Mouse (Mus musculus) stomach, postnatal 0 days (tissue): ENCODE data around the gene Tom1. TPM values are rescaled to one million over a fixed set of nuclear protein-coding genes. Genes with fewer than 3 reads are reported as not detected.
A peak's percentile ranks its signal among the peaks of the same experiment; 100 is the strongest.

Source experiments
- ATAC-seq: fragments of 200-750 bp; cut with Nextera tagmentation; 2 replicates; pipeline ENCODE4 v1.8.0; 2017; ENCODE audit not compliant: low FRiP score, low TSS enrichment
- DNase-seq: peaks from one replicate; pipeline ENCODE4 v3.0.0-alpha.2; 2016; ENCODE audit warnings: low spot score
- H3K27ac ChIP-seq: fragments of 300-500 bp; sonication (generic); replicated peaks from 2 replicates; pipeline ENCODE4 v1.5.1; 2014; ENCODE audit warnings: mild to moderate bottlenecking, control low read depth
- H3K27me3 ChIP-seq: fragments of 300-500 bp; sonication (generic); 2 replicates; pipeline ENCODE4 v1.6.1; 2014; ENCODE audit warnings: low read length; ENCODE audit not compliant: control insufficient read depth, insufficient read depth
- H3K36me3 ChIP-seq: fragments of 300-500 bp; sonication (generic); 2 replicates; pipeline ENCODE4 v1.6.1; 2014; ENCODE audit warnings: low read length, mixed read lengths; ENCODE audit not compliant: control insufficient read depth, insufficient read depth
- H3K4me1 ChIP-seq: fragments of 300-500 bp; sonication (generic); replicated peaks from 2 replicates; pipeline ENCODE4 v1.6.1; 2014; ENCODE audit warnings: antibody characterized with exemption; ENCODE audit not compliant: control insufficient read depth, insufficient read depth
- H3K4me2 ChIP-seq: fragments of 300-500 bp; sonication (generic); replicated peaks from 2 replicates; pipeline ENCODE4 v1.6.1; 2014; ENCODE audit warnings: low read depth, mild to moderate bottlenecking, control low read depth, moderate library complexity
- H3K4me3 ChIP-seq: fragments of 300-500 bp; sonication (generic); 2 replicates; pipeline ENCODE4 v1.5.1; 2014; ENCODE audit warnings: low read depth, low read length, control low read depth
- H3K9ac ChIP-seq: fragments of 300-500 bp; sonication (generic); 2 replicates; pipeline ENCODE4 v1.6.1; 2014; ENCODE audit warnings: mild to moderate bottlenecking, low read length, control low read depth, mixed read lengths
- H3K9me3 ChIP-seq: fragments of 300-500 bp; sonication (generic); 2 replicates; pipeline ENCODE4 v1.6.1; 2016; ENCODE audit warnings: low read length; ENCODE audit not compliant: control insufficient read depth
- CTCF ChIP-seq: IDR thresholded peaks from 2 replicates; pipeline ENCODE4 v1.5.1; 2016; ENCODE audit warnings: antibody characterized with exemption, low read depth, mild to moderate bottlenecking, moderate library complexity
- EP300 ChIP-seq: optimal IDR thresholded peaks from 2 replicates; pipeline ENCODE3; 2016; ENCODE audit warnings: antibody characterized with exemption
- WGBS: fragments of 180-500 bp; shearing (Covaris S2); extraction: QIAGEN DNeasy Blood & Tissue Kit; methylation state at CpG from one replicate; pipeline ENCODE4 v1.1.7; 2014; 5-methylcytosine and 5-hydroxymethylcytosine counted together
- polyA plus RNA-seq: library from polyadenylated mRNA; unstranded; fragments of >200 nt; fragmentation: Nextera tagmentation; extraction: Ambion mirVana; gene quantifications from 2 replicates; pipeline ENCODE4 v1.2.1, GENCODE M21; 2015

The Tom1 gene
- polyA plus RNA-seq, 1 experiment from 2014 or later, result 39.2 TPM

GRCm38 (mm10) chr8:75078215-75078614 is 44.7 kb downstream of the Tom1 start:
- H3K9me3 ChIP-seq, result no peaks in the 10 kb centered on the region
- no peak for ATAC-seq
- no peaks in the 10 kb centered on the region for H3K27me3 ChIP-seq
- no peak overlapping the region for H3K4me3 ChIP-seq
- no peak overlapping the region for H3K9ac ChIP-seq
- H3K36me3 ChIP-seq, result no peaks in the 10 kb centered on the region
- DNase-seq, result no peak
- no peak overlapping the region for H3K27ac ChIP-seq
- H3K4me1 ChIP-seq, result no peaks in the 10 kb centered on the region
- H3K4me2 ChIP-seq, result no peak overlapping the region
- no peak for TF ChIP-seq CTCF
- 65% methylated on average over 1 of the region's 1 CpGs for WGBS

- TF ChIP-seq EP300, result no peak
- TF ChIP-seq CTCF, result no peak
- no peaks in the 10 kb centered on the region for H3K36me3 ChIP-seq
- H3K27ac ChIP-seq, result no peak overlapping the region
- no peak overlapping the region for H3K4me3 ChIP-seq
- 92% methylated on average over 9 of the region's 9 CpGs for WGBS
- H3K4me2 ChIP-seq, result no peak overlapping the region
- H3K9ac ChIP-seq, result no peak overlapping the region
- no peaks in the 10 kb centered on the region for H3K4me1 ChIP-seq
- H3K9me3 ChIP-seq, result no peaks in the 10 kb centered on the region
- DNase-seq (no peak), ATAC-seq (no peak)
- H3K27me3 ChIP-seq, result no peaks in the 10 kb centered on the region
Observed at GRCm38 (mm10) chr8:75078851-75079250, 45.3 kb downstream of the Tom1 start.

- Histone ChIP-seq H3K27me3 (no peaks in the 10 kb centered on the region), H3K4me2 (no peak overlapping the region), H3K4me1 (no peaks in the 10 kb centered on the region), H3K36me3 (no peaks in the 10 kb centered on the region), H3K9me3 (no peaks in the 10 kb centered on the region), H3K9ac (no peak overlapping the region), H3K27ac (no peak overlapping the region), H3K4me3 (no peak overlapping the region)
- WGBS, result 71% methylated on average over 9 of the region's 9 CpGs
- ATAC-seq (no peak), DNase-seq (no peak)
- TF ChIP-seq CTCF (no peak), EP300 (no peak)
Observed at GRCm38 (mm10) chr8:75081364-75082040, 48.0 kb downstream of the Tom1 start.

- ATAC-seq (no peak), DNase-seq (no peak)
- Histone ChIP-seq H3K27ac (no peak overlapping the region), H3K36me3 (no peaks in the 10 kb centered on the region), H3K4me3 (no peak overlapping the region), H3K4me2 (no peak overlapping the region), H3K9me3 (no peaks in the 10 kb centered on the region), H3K27me3 (no peaks in the 10 kb centered on the region), H3K4me1 (no peaks in the 10 kb centered on the region), H3K9ac (no peak overlapping the region)
- peak; percentile 3; the same call in 1 of the 2 replicates for TF ChIP-seq CTCF
- TF ChIP-seq EP300, result no peak
- WGBS, result 64% methylated on average over 6 of the region's 6 CpGs
Observed at GRCm38 (mm10) chr8:75082181-75082805, 48.8 kb downstream of the Tom1 start.

- peak; percentile 97 for ATAC-seq
- Histone ChIP-seq H3K4me3 (peak overlapping the region; percentile 12; the same call in 1 of the 2 replicates), H3K4me1 (no peaks in the 10 kb centered on the region), H3K4me2 (peak overlapping the region; percentile 45), H3K27me3 (no peaks in the 10 kb centered on the region), H3K27ac (no peak overlapping the region), H3K9me3 (no peaks in the 10 kb centered on the region), H3K9ac (0 out of 2 replicates have a peak overlapping the region, but pooled peaks have one; percentile 31), H3K36me3 (no peaks in the 10 kb centered on the region)
- under 1% methylated on average over 16 of the region's 17 CpGs for WGBS
- TF ChIP-seq CTCF (peak; percentile 17; the same call in 1 of the 2 replicates), EP300 (peak; percentile 52)
- peak; percentile 96 for DNase-seq
Observed at GRCm38 (mm10) chr8:75083846-75084245, 50.3 kb downstream of the Tom1 start.

GRCm38 (mm10) chr8:75084382-75085064 is 51.0 kb downstream of the Tom1 start:
- Histone ChIP-seq H3K4me3 (no peak overlapping the region), H3K27ac (no peak overlapping the region; the same call in 1 of the 2 replicates), H3K9me3 (no peaks in the 10 kb centered on the region), H3K9ac (no peak overlapping the region), H3K36me3 (no peaks in the 10 kb centered on the region), H3K27me3 (no peaks in the 10 kb centered on the region), H3K4me2 (no peak overlapping the region), H3K4me1 (no peaks in the 10 kb centered on the region)
- TF ChIP-seq EP300 (no peak), CTCF (no peak)
- WGBS, result 68% methylated on average over 3 of the region's 3 CpGs
- no peak for ATAC-seq
- no peak for DNase-seq
